Mouse (Mus musculus): ENCODE measurements around the gene Ctf2. TPM values are rescaled to one million over a fixed set of nuclear protein-coding genes. Genes with fewer than 3 reads are reported as not detected.

Ctf2 gene
- polyA plus RNA-seq, 1 experiment = not detected

DNA sequence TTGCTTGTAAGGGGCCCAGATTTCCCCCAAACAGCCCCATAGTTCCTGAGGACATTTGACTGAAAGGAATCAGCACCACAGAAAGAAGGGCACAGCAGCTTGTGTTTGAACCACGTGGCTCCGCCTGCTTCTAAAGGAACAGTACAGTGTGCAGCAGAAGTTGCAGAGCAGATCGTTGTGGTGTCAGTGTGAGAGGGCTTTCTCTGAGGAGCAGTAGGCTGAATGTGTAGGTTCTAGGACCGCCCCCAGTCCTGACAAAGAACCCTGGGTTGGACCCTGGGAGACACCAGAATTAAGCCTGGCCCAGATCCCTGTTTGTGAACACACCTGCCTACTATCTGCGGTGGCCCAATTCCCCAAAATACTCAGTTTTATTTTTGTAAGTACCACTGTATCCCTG is 39.3 kb upstream of the Ctf2 start:
- DNase-seq = no peak
- peaks cover 9% of the 10 kb centered on the region for H3K4me1 ChIP-seq (ENCODE audit: control insufficient read depth, insufficient read depth, low read length)
- WGBS = 60% methylated on average over 5 of the region's 5 CpGs
- TF ChIP-seq CTCF (IDR thresholded peaks at IDR 0.05; ENCODE audit: insufficient read depth, low read length) = no peak
- TF ChIP-seq POLR2A (IDR thresholded peaks at IDR 0.05; ENCODE audit: borderline replicate concordance, extremely low read depth, low read depth, low read length) = no peak
- no peak overlapping the region for H3K4me3 ChIP-seq (replicated peaks; ENCODE audit: extremely low read depth, low read depth, low read length)

DNA sequence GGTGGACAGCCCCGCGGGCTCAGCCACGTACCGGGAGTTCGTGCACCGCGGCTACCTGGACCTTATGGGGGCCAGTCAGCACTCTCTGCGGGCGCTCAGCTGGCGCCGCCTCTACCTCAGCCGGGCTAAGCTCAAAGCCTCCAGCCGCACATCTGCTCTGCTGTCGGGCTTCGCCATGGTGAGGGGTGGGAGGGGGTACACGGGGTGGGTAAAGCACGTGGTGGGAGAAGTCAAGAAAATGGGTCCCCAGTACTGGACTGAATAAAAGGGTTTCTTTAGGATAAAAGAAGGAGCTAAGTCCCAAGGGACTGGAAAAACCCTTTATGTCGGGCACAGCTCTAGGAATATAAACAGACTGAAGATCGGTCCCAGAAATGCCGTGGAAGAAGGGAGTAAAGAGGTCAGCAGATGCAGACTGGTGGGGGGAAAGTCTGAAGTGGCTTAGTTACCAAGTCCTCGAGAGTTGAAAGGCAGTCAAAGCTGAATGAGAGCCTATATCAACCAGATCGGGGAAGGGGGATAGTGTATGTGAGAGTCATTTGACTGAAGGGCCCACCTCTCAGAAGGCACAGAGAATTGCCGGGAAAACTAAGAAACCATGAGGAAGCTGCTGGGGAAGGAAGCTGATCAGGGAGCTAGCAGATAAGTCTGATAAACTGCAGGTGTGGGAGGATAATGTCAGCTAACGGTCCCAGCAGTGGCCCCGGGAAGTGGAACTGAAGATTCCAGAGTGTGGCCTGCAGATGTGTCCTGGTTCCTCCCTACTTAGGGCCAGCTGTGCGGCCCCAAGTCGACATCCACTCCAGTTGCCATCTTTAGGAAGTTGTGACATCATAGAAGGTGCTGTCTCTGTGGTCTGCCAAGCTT is 38.3 kb upstream of the Ctf2 start:
- TF ChIP-seq CTCF (IDR thresholded peaks at IDR 0.05; ENCODE audit: insufficient read depth, low read length) (no peak), POLR2A (IDR thresholded peaks at IDR 0.05; ENCODE audit: borderline replicate concordance, extremely low read depth, low read depth, low read length) (no peak)
- Histone ChIP-seq H3K4me1 (ENCODE audit: control insufficient read depth, insufficient read depth, low read length) (peaks cover 6% of the 10 kb centered on the region), H3K4me3 (replicated peaks; ENCODE audit: extremely low read depth, low read depth, low read length) (peak overlapping the region; percentile 99)
- 1% methylated on average over 27 of the region's 27 CpGs for WGBS
- no peak for DNase-seq

DNA sequence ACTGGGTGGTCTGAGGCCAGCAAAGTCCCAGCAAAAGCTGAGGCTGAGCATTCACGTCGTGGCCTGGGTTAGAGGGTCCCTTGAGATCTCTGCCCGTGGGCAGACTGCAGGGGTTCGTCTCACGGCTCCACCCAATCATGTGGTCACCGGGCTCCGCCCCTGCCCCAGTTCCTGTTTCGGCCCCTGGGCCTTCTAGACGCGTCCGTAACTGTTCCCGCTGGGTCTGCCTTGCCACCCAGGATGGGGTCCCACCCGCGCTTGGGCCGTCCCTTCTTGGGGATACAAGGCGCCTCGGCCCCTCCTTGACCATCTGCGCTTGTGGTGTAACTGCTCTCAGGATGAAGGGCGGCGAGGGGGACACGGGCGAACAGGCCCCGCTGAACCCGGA is 37.7 kb upstream of the Ctf2 start, which contains the start of gene Orai3:
Orai3 (plus strand) TSS at position 165 of the 388 bp plus-strand sequence.
- peaks cover 6% of the 10 kb centered on the region for H3K4me1 ChIP-seq (ENCODE audit: control insufficient read depth, insufficient read depth, low read length)
- DNase-seq = peak; percentile 92
- peak within 1 kb of the TSS; percentile 99 for H3K4me3 ChIP-seq (replicated peaks; ENCODE audit: extremely low read depth, low read depth, low read length)
- TF ChIP-seq POLR2A (IDR thresholded peaks at IDR 0.05; ENCODE audit: borderline replicate concordance, extremely low read depth, low read depth, low read length) = peak; percentile 98
- TF ChIP-seq CTCF (IDR thresholded peaks at IDR 0.05; ENCODE audit: insufficient read depth, low read length) = no peak
- WGBS = under 1% methylated on average over 24 of the region's 24 CpGs

DNA sequence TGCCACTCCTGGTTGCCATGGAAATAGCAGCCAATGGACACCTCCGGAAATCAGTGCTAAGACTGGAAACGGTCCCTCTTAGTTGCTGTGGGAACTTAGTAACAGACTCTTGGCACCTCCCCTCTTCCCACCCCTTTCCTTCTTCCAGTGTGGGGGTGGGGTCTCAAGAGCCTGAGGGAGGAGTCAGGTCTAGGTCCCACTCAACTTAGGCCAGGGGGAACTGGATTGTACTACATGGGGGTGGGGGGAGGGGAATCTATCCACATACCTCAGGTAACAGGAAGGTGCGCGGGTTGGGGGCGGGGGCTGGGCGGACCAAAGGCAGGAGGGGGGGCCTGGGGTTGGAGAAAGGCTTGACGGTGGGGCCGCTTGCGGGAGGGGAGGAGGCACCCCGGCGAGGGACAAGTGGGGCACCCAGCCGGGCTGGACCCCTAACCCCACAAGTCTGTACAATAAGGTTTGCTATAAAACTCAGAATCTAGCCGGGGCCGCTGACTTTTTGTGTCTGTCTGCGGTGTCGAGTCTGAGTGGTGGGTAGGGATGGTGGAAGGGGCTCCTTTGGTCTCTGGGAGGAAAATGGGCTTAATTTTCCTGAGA is 37.1 kb upstream of the Ctf2 start:
- Histone ChIP-seq H3K4me3 (replicated peaks; ENCODE audit: extremely low read depth, low read depth, low read length) (peak overlapping the region; percentile 99), H3K4me1 (ENCODE audit: control insufficient read depth, insufficient read depth, low read length) (peaks cover 5% of the 10 kb centered on the region)
- no peak for TF ChIP-seq CTCF (IDR thresholded peaks at IDR 0.05; ENCODE audit: insufficient read depth, low read length)
- no peak for TF ChIP-seq POLR2A (IDR thresholded peaks at IDR 0.05; ENCODE audit: borderline replicate concordance, extremely low read depth, low read depth, low read length)
- peak; percentile 96 for DNase-seq
- WGBS = 3% methylated on average over 16 of the region's 16 CpGs

DNA sequence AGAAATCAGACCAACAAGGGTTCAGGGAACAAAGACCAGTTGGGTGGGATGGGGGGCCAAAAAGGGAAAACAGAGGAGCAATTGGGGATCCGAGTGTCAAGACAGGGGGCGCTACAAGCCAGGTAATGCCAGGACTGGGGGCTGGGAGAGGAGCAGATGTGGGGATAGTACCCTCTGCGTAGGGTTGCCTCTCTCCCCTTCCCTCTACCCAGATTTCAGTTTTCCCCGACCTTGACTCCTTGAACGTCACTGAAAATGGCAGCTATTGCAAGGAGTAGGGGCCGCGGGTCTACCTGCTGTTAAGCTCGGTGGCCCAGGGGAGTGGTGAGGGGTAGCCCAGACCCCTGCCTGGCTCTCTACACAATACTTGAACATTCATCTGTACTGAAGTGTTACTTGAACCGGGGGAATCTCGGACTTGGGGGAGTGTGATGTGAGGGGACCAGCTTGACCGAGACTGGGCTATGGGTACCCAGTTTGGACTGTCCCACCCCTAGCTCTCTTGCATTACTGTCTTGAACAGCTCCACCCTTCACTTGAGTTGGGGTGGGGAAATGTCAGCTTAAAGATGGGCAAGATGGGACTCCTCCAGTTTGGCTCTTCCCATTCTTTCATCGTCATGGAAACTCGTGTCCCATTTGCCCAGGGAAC is 36.5 kb upstream of the Ctf2 start:
- DNase-seq = no peak

DNA sequence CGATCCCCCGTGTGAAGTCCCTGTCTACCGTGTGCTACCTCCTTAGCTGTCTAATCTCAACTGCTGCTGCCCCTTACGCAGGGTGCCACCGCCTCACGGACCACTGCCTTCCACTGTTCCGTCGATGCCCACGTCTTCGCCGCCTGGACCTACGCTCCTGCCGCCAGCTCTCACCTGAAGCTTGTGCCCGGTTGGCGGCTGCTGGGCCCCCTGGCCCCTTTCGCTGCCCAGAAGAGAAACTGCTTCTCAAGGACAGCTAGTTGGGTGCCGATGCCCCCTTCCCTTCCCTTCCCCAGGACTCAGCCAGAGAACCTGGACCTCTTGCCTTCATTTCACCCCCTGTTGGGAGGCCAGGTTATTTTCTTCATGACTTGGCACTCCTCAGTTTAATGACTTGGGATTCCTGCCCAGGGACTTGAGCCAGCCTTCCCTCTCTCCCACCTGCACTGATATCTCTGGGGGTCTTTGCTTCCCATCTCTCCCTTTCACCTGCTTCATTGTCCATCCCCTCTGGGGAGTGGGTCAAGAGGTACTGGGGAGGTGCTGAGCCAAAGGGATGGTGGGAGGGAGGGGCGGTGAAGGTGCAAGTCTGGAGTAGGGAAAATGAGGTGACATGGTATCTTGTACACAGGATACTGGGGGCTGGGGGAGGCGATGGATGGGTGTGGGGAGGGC is 35.8 kb upstream of the Ctf2 start:
- Histone ChIP-seq H3K4me1 (ENCODE audit: control insufficient read depth, insufficient read depth, low read length) (peaks cover 3% of the 10 kb centered on the region; the same call in 1 of the 2 replicates), H3K4me3 (replicated peaks; ENCODE audit: extremely low read depth, low read depth, low read length) (no peak overlapping the region)
- WGBS = 91% methylated on average over 19 of the region's 19 CpGs
- TF ChIP-seq POLR2A (IDR thresholded peaks at IDR 0.05; ENCODE audit: borderline replicate concordance, extremely low read depth, low read depth, low read length) (no peak), CTCF (IDR thresholded peaks at IDR 0.05; ENCODE audit: insufficient read depth, low read length) (no peak)
- DNase-seq = no peak

More for the DNA sequence above, 36.5 kb upstream of the Ctf2 start:
- TF ChIP-seq CTCF (IDR thresholded peaks at IDR 0.05; ENCODE audit: insufficient read depth, low read length) = no peak
- TF ChIP-seq POLR2A (IDR thresholded peaks at IDR 0.05; ENCODE audit: borderline replicate concordance, extremely low read depth, low read depth, low read length) = no peak
- H3K4me3 ChIP-seq (replicated peaks; ENCODE audit: extremely low read depth, low read depth, low read length) = no peak overlapping the region
- WGBS = 49% methylated on average over 13 of the region's 13 CpGs
- H3K4me1 ChIP-seq (ENCODE audit: control insufficient read depth, insufficient read depth, low read length) = peaks cover 3% of the 10 kb centered on the region; the same call in 1 of the 2 replicates

DNA sequence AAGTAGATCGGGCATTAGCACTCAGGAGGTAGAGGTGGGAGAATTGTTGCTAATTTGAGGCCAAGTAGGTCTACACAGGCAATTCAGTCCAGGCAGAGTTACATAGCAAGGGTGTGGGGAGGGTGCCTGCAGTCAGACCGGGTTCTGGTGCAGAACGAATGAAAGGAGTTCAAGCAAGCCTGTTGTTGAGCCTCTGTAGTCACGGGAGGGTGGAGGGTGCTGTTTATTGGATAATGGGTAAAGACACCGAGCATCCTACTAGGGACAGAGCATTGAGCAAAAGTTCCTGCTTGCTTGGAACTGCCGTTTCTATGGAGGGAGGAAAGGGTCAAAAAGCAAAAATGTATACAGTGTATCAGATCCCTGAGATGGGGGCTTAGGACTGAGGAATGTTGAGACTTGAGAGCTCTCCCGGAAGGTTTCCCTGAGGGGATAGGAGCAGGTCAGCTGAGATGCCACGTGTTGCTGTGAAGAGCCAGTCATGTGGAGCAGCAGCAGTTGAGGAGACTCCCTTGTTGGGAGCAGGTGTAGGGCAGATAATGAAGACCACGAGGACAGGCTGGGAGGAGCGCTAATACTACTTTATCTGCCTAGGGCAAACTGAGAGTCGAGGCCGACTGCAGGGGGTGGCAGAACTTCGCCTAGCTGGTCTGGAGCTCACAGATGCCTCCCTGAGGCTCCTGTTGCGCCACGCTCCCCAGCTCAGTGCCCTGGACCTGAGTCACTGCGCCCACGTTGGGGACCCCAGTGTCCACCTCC is 35.1 kb upstream of the Ctf2 start:
- H3K4me3 ChIP-seq (replicated peaks; ENCODE audit: extremely low read depth, low read depth, low read length) = no peak overlapping the region
- H3K4me1 ChIP-seq (ENCODE audit: control insufficient read depth, insufficient read depth, low read length) = peaks cover 3% of the 10 kb centered on the region; the same call in 1 of the 2 replicates
- WGBS = 74% methylated on average over 17 of the region's 17 CpGs
- no peak for DNase-seq
- TF ChIP-seq CTCF (IDR thresholded peaks at IDR 0.05; ENCODE audit: insufficient read depth, low read length) = no peak
- no peak for TF ChIP-seq POLR2A (IDR thresholded peaks at IDR 0.05; ENCODE audit: borderline replicate concordance, extremely low read depth, low read depth, low read length)

DNA sequence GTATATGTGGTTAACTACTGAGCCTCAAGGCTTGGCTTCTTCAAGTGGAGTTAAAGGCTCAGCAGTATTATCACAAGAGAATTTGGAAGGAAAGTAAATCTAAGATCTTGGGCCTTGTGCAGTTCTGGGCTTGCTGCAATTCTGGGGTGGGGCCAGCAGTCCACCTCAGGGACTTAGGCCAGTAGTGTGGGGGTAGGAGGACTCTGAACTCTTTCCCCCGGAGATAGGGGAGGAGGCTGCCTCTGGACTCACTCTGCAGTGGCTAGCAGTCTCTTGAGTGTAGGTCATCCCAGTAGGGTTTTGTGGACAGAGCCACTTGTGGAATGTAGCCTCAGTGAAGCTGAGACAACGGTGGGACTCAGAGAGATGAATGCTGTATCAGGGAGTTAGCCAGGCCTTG is 33.8 kb upstream of the Ctf2 start:
- peaks cover 3% of the 10 kb centered on the region; the same call in 1 of the 2 replicates for H3K4me1 ChIP-seq (ENCODE audit: control insufficient read depth, insufficient read depth, low read length)
- no peak overlapping the region for H3K4me3 ChIP-seq (replicated peaks; ENCODE audit: extremely low read depth, low read depth, low read length)
- WGBS = 79% methylated on average over 2 of the region's 2 CpGs
- TF ChIP-seq CTCF (IDR thresholded peaks at IDR 0.05; ENCODE audit: insufficient read depth, low read length) = no peak
- no peak for TF ChIP-seq POLR2A (IDR thresholded peaks at IDR 0.05; ENCODE audit: borderline replicate concordance, extremely low read depth, low read depth, low read length)
- DNase-seq = no peak
